Mouse (Mus musculus) lung, postnatal 10 days (tissue): ENCODE measurements at regions not wholly inside any gene's neighbourhood (a gene's known extent, or its start where the extent isn't known, plus 50 kb on each side); places are given as distances from the start of the nearest gene placed in this dataset.
"Not testable (repeated sequence)": the region's sequence is repeated elsewhere in the genome, so short reads cannot be mapped to it uniquely, and the experiment has no call there.

Source experiments
- DNase-seq: peaks from one replicate; pipeline ENCODE4 v3.0.0; 2021

DNA sequence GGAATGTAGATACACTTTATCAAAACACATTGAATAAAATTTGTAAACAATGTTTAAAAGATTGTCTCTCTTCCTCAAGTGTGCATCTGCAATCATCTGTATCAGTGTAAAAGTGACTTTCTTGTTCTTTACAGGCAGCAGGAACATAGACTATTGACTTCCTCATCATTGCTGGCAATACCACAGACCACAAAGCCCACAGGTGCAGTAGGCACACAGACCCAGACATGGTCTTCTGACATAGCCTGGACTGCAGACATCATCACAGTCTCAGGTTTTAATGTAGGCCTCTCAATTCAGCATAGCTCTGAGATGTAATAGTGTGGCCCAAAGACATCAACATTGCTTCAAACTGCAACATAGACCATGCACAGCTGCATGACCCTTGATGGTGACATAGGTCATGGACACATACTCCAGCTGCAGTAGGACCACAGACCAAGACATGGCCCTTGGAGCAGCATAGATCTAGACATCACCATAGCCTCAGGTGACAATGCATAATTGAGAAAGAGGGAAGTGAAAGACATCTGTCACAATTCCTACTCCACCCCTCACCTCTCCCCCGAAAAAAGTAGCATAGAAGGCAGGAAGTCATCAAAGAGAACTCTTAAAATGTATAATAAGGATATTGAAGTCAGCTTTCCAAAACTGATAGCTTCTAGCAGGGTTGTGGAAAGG, 74.1 kb upstream of the Speer2 start:
- no peak for DNase-seq

GRCm38 (mm10) chr16:69943635-69944034, 80.1 kb upstream of the Speer2 start:
- DNase-seq = no peak

DNA sequence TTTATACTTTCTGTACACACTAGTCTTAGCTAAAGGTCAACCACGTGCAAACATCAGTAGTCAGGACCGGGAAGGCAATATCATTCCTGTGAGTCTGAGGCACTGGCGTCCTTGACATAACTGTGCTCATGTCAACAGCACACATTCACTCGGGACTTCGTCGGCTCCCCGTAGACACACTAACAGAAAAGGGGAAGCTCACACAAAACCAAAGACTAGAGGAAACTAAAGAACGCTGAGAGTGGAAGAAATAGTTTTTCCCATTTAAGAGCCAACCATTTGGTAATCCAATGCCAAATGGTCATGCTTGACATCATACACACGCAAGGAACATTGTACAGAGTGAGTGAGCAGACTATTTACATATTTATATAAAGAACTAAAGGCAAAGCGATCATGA, 85.2 kb upstream of the Speer2 start:
- DNase-seq = no peak

DNA sequence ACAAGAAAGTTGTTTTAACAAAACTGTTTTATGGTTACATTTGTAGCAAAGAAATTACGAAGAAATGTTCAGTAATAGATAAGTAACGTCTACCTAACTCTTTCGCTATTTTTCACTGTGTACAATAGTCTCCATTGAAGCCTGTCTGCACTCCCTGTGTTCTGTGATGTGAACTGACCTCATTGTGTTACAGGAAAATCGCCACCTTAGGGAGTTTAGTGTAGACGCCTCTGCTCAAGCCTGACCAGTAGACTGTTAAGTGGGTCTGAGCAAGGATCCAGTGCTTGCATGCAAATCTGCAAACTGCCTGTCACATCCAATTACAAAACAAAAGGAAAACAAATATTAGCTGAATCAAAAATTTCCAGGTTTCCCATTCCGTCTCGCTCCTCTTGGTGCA, 85.8 kb upstream of the Speer2 start:
- no peak for DNase-seq

DNA sequence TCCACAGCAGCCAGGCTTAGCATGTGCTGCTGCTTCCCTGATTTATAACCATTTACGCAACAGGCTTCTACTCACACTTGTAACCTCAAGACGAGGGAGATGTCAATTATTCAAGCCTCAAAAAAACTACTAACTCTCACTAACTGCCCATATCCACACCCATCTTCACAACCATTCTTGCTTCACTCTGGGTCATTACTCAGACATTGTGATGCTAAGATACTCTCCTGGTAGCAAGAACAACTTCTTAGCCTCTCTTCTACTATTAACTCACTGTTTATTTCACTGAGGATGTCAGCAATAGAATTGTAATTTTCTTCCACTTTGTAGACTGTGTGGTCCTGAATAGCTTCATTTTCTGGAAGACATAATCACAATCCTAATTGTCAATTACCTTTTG, 88.0 kb upstream of the Speer2 start:
- no peak for DNase-seq

- not testable (repeated sequence) for DNase-seq
These were observed 103.0 kb upstream of the Speer2 start for GRCm38 (mm10) chr16:69966561-69966960.

DNA sequence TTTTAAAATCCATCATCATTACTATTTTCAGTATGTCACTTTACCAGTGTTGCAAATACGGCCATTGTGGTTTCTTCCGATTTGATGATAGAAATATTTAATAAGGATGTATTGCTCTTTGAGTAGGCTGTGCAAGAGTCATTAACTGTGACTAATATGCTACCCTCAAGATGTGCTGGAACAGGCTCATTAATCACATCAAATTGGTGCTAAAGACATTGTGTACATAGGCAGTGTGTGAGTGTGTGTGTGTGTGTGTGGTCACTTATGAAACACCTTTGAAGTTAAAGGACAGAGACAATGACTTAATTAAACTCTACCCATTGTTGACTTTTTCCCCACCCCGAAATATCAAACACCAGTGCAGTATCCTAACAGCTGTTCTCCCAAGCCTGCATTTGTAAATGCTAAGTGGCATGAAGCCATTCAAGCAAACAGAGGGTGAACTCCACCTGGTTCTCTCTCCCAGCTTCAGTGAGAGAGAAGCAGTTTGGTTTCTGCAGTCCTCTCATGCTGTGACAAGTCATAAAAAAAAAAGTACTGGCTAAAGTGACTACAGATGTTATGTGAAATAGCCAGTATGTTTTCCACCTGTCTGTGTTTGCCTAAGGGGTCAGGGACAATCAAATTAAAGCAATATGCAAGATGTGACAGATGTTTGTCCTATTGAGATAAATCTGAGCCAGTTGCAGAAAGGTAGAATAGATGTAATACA, 116.4 kb upstream of the Speer2 start:
- DNase-seq = no peak

- DNase-seq = no peak
These were observed 120.8 kb upstream of the Speer2 start for GRCm38 (mm10) chr16:69984320-69984719.

GRCm38 (mm10) chr16:69991907-69992470, 128.4 kb upstream of the Speer2 start:
- no peak for DNase-seq

DNA sequence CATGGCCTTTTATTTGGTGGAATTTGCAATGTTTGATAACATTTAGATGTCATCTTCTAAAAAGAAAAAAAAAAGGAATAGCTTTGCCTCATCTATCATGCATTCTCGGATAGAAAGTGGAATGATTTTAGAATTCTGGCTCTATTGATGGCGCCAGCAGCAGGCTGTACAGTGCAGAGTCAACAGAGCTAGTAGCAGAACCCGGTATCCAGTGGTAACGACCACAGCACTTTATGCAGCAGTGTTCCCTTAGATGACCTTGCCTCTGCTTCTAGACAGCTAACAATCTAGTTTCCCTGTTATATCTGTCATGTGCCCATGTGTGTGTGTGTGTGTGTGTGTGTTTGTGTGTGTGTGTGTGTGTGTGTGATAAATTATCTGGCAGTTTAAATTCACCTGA, 129.2 kb upstream of the Speer2 start:
- DNase-seq = no peak

- no peak for DNase-seq
These were observed 143.3 kb upstream of the Speer2 start for GRCm38 (mm10) chr16:70006863-70007262.

DNA sequence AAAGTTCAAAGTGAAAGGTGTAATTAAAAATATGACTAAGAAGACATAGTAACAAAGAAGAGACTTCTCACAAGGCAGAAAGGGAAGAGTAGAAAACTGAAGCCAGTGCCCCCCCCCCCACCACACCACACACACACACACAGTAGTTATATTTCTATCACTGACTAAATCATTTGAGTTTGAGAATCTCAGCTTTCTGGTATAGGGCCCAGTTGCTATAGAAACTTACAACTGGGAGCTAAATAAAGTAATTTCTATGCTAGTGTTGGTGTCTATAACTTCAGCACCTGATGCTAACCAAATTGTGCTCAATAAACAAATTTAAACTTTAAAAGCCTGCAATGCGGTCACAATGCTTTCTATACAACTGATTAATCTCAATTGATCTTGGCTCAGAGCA, 153.4 kb upstream of the Speer2 start:
- no peak for DNase-seq

DNA sequence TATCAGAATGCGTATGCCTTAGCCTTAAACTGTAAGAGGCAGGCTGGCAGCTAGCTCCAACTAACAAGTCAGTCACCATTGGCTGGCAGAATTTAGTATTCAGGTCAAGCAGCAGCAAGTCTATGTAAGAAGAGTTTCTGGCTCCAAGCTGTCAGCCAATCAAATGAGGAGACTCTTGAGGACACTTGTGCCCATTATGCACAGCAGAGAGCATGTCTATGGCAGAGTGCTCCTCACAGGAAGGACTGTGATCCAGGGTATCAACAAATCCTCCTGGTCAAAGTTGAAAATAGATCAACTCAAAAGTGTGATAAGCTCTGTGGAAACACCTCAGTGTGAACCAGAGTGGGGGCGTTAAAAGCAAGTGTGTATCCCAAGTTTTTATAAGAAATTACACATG, 156.0 kb upstream of the Speer2 start:
- no peak for DNase-seq

DNA sequence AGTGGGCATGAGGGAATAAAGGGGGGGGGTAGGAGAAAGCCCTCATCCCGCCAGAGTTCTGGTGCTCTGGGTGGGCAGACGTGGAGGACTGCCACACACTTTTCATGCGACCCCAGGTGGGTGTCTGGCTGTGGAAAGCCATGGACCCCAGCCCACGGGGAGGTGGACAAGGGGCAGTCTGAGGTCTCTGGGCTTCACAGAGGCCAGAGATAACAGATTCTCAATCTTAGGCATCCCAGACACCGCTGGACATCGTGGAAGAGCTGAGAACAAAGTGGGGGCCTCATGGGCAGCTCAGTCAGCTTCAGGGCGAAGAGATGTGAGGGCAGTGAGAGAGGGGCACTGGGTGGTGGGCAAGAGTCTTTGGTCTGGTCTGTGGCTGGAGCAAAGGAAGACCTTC, 157.9 kb upstream of the Speer2 start:
- no peak for DNase-seq

- DNase-seq = no peak
These were observed 165.1 kb upstream of the Speer2 start for GRCm38 (mm10) chr16:70028649-70029048.

DNA sequence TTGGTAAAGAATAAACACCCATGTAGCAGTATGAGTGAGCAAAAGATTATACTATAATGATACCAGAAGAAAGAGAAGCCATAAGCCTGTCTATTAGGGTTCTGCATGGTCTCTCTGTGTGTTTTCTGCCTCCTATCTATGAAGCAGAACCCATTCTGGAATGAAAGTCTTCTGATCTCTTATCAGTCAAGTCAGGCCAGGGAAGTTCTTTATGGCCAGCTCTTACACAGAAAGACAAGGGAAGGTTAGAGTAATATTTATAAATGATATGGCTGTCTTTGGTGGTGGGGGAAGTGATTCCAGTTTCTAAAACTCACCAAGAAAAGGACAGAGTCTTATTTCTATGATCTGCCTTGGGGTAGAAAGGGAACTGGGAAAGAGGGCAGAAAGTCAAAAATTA, 182.0 kb upstream of the Speer2 start:
- DNase-seq = no peak

DNA sequence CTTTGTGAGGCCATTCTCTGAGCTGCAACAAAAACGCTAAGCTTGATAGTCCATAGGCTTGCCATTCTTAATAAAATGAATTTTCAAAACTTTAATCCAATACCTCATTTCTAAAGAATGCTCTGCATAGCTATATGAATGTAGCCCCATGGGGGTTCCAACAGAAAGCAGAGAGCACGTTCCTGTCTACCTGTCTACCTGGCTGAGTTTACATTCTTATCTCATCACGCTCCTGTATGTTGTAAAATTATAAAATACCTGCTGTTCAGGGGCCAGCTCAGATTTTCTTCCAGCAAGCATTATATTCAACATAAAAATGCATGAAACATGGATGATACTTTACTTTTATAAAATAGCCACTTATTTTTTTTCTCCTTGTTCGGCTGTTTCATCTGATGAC, 182.5 kb upstream of the Speer2 start:
- DNase-seq = no peak

GRCm38 (mm10) chr16:70049850-70050249, 186.3 kb upstream of the Speer2 start:
- DNase-seq = no peak

- DNase-seq = no peak
These were observed 207.9 kb upstream of the Speer2 start for GRCm38 (mm10) chr16:70071471-70071870.

- no peak for DNase-seq
These were observed 210.2 kb upstream of the Speer2 start for GRCm38 (mm10) chr16:70073740-70074139.

DNA sequence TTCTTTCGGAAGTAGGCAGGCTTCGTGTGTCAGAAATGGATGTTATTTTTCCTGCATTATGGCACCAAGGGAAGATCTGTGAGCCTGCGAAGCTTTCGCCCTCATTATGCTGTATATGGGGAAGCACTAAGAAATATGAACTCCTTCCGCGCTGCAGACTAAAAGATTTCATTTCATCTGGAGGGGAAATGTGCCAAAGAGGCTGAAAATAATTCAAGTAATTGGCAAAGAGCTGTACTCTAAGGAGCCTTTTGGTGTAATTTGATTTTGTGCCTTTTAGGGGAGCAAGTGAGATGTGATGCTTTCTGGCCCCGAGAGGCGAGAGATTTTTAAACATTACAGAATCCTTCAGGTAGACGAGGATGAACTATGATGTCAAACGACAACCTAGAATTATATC, 216.0 kb upstream of the Speer2 start:
- DNase-seq = no peak

DNA sequence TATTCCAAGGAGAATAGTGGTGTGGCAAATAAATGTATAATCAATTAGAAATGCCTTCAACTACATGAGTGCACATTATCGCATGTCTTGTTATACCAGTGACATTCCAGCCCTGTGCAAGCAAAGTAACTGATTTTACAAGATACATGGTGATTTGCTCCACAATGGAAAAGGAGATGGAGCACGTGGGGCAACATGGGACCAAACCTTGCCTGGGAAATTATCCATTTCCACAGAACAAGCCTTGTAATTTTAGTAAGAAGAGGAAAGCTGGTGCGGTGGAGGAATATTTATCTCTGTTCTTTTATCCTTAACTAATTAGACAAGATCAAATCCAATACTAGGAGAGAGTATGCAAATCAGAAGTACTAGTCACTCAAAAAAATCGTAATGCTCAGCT, 222.5 kb upstream of the Gbe1 start:
- no peak for DNase-seq

GRCm38 (mm10) chr16:70091963-70092362, 221.8 kb upstream of the Gbe1 start:
- no peak for DNase-seq

- no peak for DNase-seq
These were observed 220.5 kb upstream of the Gbe1 start for GRCm38 (mm10) chr16:70093224-70093623.

DNA sequence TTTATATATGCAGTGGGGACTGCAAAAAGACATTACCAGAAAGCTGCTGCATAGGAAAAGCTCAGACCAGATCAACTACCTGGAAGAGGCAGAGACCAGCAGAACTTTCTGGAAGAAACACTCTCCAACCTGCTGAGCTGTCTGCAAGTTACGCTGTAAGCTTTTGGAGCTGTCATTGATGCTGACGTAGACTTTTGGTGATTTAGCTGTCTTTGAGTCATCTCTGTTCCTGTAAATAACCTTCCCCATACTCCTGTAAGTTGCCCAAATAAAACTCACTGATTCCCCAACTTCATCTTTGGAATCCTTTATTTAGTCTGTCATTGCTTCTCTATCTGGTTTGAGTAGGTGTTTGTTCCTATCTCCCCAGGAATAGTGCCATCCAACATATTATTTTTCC, 218.5 kb upstream of the Gbe1 start:
- no peak for DNase-seq
